Mouse (Mus musculus): ENCODE measurements around the gene Ppfia1. TPM values are rescaled to one million over a fixed set of nuclear protein-coding genes. Genes with fewer than 3 reads are reported as not detected.

Ppfia1 gene
- polyA plus RNA-seq, 1 experiment from 2014 or later, result 19.2 TPM

DNA sequence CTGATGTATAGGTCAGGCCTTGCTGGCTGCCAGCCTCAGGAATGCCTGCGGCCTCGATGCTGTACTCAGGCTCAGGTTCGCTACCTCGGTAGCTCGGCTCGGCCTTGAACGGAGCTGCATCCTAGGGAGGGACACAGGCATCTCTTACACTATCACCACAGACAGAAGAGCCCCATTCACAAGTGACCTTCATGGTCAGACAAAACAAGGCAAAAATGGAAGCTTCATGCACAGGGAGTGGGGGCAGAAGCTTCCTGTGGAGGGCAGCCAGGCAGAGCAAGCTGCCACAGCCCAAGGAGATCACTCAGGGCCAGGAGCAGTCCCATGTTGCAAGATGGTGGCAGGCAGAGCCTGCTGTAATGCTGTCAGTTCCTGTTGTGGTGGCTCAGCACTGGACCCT lies 114.7 kb downstream of the Ppfia1 start:
- no peaks in the 10 kb centered on the region for H3K9me3 ChIP-seq (replicated peaks; ENCODE audit: control insufficient read depth, low read length)
- WGBS, result 95% methylated on average over 7 of the region's 7 CpGs
- no peaks in the 10 kb centered on the region for H3K4me1 ChIP-seq (ENCODE audit: control insufficient read depth, insufficient read depth, low read length)
- no peak overlapping the region for H3K4me3 ChIP-seq (replicated peaks; ENCODE audit: low read length)
- H3K27me3 ChIP-seq (ENCODE audit: control insufficient read depth, insufficient read depth, low read length), result no peaks in the 10 kb centered on the region
- H3K36me3 ChIP-seq (ENCODE audit: control insufficient read depth, insufficient read depth, low read length), result peaks cover 28% of the 10 kb centered on the region
- no peak overlapping the region for H3K4me2 ChIP-seq (ENCODE audit: low read depth, low read length)
- no peak overlapping the region for H3K27ac ChIP-seq (ENCODE audit: low read length)
- H3K9ac ChIP-seq (ENCODE audit: low read length), result no peak overlapping the region
- ATAC-seq (ENCODE audit: insufficient read depth, low FRiP score), result peak; percentile 18; the same call in 1 of the 2 replicates

DNA sequence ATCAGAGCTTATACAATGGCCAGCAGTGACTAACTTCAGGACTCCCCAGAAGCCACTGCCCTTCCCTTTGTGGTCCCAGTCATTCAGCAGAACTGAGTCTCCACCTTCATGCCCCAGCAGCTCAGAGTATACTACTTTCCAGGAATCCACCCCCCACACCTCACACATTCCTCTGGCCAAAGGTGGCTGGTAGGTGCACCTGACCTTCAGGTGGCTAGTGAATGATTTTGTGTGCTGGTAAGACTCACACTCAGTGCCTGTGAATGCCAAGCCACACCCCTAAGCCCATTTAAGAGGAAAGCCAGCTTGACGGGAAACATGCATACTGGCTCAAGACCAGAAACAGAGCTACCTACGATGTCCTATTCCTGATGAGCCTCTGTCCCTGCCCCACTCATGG lies 120.6 kb downstream of the Ppfia1 start:
- H3K4me1 ChIP-seq (ENCODE audit: control insufficient read depth, insufficient read depth, low read length), result no peaks in the 10 kb centered on the region

DNA sequence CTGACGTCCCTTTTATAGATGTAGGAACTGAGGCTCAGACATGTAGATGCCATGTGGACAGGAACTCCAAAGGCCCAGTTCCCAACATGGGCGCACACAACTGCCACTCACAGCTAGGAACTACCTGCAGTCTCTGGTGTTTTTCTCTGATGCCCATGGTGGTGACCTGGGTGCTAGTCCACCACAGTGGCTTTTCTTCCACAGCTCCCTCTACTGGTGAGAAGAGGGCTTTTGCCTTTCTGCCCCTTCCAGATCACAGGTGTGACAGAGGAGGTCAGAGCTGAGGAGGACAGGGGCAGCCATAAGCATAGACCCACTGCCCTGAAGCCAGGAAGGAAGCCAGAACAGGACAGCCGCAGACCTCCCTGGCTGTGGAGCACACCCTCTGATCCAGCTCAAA lies 126.1 kb downstream of the Ppfia1 start:
- no peak overlapping the region for H3K9ac ChIP-seq (ENCODE audit: low read length)
- no peaks in the 10 kb centered on the region for H3K9me3 ChIP-seq (replicated peaks; ENCODE audit: control insufficient read depth, low read length)
- no peak overlapping the region for H3K4me3 ChIP-seq (replicated peaks; ENCODE audit: low read length)
- 82% methylated on average over 3 of the region's 3 CpGs for WGBS
- H3K27ac ChIP-seq (ENCODE audit: low read length), result no peak overlapping the region
- no peak overlapping the region for H3K4me2 ChIP-seq (ENCODE audit: low read depth, low read length)
- no peaks in the 10 kb centered on the region for H3K27me3 ChIP-seq (ENCODE audit: control insufficient read depth, insufficient read depth, low read length)
- ATAC-seq (ENCODE audit: insufficient read depth, low FRiP score), result no peak
- no peaks in the 10 kb centered on the region for H3K36me3 ChIP-seq (ENCODE audit: control insufficient read depth, insufficient read depth, low read length)
- no peaks in the 10 kb centered on the region for H3K4me1 ChIP-seq (ENCODE audit: control insufficient read depth, insufficient read depth, low read length)

More for the DNA sequence above, 120.6 kb downstream of the Ppfia1 start:
- ATAC-seq (ENCODE audit: insufficient read depth, low FRiP score), result no peak
- Histone ChIP-seq H3K27me3 (ENCODE audit: control insufficient read depth, insufficient read depth, low read length) (no peaks in the 10 kb centered on the region), H3K4me2 (ENCODE audit: low read depth, low read length) (no peak overlapping the region), H3K27ac (ENCODE audit: low read length) (no peak overlapping the region), H3K9me3 (replicated peaks; ENCODE audit: control insufficient read depth, low read length) (no peaks in the 10 kb centered on the region), H3K4me3 (replicated peaks; ENCODE audit: low read length) (no peak overlapping the region), H3K36me3 (ENCODE audit: control insufficient read depth, insufficient read depth, low read length) (peaks cover 9% of the 10 kb centered on the region; the same call in 1 of the 2 replicates), H3K9ac (ENCODE audit: low read length) (no peak overlapping the region)
- 57% methylated on average over 2 of the region's 2 CpGs for WGBS

Other genes starting within 250 kb of the Ppfia1 start
- 184 and 228 TPM in 2 replicates for gene Cttn, start 82.7 kb downstream of the Ppfia1 start, polyA plus RNA-seq (2015; fragmentation: Nextera tagmentation; extraction: Ambion mirVana)
- gene Fadd, start 28.7 kb upstream of the Ppfia1 start, polyA plus RNA-seq (2015; fragmentation: Nextera tagmentation; extraction: Ambion mirVana), result 10.8 and 10.9 TPM in 2 replicates
- 60.9 and 70.2 TPM in 2 replicates for gene Ano1, start 198.2 kb upstream of the Ppfia1 start, polyA plus RNA-seq (2015; fragmentation: Nextera tagmentation; extraction: Ambion mirVana)